Mouse (Mus musculus) CD8-positive naive resting alpha-beta T cell, adult 2 months (primary cell): Measurements from ENCODE around the gene Nfe2l1.
"Not testable (repeated sequence)": the region's sequence is repeated elsewhere in the genome, so short reads cannot be mapped to it uniquely, and the experiment has no call there.

Experiments used
- DNase-seq, 2 experiments: peaks; one replicate each; pipeline ENCODE4 v3.0.0; 2022; ENCODE audit warnings: low read depth in 2 of 2, low spot score in 2 of 2

Nfe2l1 gene

DNA sequence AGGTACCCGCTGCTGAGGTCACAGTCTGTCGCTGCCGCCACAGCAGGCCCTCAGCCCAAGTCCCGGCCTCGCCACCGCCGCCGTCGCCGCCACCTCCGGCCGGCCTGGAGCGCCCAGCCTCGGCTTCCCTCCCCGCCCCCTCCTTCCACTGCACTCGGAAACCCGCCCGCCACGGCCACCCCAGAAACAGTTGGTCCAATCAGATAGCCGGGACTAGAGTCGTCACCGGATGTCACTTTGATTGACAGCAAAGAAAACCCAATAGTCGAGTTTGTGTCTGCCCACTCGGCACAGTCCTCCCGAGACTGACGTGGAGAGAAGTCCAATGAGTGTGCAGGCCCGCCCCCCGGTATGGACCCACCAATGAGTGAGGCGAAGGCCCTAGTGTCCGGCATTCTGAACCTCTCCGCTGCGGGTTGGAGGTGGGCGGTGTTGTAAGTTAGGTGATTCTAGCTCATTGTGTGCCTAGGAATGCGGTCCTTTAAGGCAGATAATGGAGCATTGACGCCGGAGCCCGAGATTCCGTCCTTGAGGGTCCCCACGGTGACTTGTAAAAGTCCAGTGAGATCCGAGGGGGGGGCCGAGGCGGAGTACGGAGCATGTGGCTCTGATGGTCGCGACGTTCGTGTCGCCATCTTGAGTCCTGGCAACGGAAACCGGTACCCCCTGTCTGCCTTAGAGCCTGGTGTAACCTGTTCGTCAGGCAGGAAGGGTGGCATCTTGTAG is at the start of gene Nfe2l1:
TSS of gene Nfe2l1 (minus strand) at position 156 of the 726 bp plus-strand sequence.
- DNase-seq, result peak; percentile 95 to 97

DNA sequence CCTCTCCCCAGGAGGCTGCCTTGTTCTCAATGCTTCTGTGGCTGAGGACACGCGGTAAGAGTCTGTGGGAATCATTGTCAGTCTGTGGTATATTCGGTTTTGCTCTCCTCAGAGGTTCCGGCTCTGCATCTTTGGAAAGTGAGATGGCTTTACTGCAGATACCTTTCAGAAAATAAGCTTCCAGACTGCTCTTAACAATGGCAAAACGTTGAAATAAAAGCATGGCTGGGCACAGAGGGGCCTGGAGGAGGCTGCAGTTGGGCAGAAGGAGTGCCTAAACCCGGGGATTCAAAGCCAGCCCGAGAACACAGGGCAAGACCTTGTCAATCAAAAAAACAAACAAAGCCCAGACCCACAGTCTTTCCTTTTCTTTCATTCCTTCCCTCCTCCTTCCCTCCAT is 49.6 kb upstream of the Nfe2l1 start:
- no peak for DNase-seq

DNA sequence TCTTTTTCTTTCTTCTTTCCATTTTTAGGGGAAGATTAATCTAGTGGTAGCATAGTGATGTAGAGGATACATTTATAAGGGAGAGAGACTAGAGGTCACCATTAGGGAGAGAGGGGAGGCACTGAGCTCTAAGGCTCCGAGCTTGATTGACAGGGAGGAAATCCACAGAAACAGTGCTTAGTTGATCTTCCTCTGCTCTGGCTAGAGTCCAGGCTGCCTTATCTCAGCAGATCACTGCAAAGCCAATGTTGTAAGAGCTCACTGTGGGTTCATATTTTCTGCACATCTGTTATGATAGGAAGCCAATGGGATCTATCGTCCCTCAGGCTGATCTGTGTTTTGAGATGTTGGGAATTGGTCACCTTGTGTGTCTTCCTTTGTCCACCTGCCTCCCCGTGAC is 48.9 kb upstream of the Nfe2l1 start:
- DNase-seq, result no peak

DNA sequence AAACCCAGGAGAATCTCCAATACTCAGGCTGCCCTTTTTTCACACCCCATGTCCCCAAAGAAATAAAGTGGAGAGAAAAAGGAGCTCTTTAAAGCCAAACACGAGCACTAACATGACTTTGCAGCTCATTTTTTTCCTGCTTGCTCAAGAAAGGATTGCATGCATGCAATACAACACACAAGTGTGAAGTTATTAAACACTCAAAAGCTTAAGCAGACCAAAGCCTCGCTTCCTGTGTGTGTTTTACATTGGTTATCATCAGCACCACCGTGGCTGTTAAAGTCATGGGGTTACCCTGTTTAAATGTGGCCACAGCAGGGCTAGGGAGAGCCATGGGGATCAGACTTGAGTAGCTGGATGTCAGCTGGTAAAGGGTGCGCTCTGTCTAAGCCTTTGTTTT is 47.3 kb upstream of the Nfe2l1 start:
- DNase-seq, result no peak

DNA sequence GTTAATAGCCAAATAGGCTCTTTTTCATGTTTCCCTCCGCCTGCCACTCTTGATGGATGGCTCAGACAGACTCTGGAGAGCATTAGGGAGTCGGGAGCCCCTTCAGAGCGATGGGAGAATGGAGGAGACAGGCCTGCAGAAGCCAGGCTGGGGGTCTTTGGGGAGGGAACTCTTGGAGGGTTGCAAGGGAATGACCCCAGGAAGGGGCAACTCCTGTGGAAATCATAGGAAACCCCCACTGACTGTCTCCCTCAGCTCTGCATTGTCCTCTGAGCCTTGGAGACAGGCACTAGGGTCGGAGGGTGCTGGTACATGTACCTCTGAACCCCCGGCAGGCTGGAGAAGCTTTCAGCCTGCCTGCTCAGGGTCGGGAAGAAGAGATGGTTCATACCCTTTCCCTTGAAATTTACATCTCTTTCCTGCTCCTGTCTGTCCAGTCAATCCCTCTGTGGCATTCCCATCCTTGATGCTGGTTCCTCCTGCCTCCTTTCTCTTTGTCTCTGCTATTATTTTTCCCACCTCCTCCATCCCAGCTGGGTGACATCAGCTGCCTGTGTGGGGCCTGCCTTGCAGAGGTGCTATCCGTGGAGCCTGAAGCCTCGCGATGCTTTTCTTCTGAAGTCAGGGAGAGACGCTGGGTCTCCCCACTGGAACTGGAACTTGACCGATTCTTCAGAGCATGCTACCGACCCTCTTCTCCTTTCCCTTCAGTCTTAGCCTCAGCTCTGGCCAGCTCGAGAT is 46.7 kb upstream of the Nfe2l1 start:
- DNase-seq, result no peak

DNA sequence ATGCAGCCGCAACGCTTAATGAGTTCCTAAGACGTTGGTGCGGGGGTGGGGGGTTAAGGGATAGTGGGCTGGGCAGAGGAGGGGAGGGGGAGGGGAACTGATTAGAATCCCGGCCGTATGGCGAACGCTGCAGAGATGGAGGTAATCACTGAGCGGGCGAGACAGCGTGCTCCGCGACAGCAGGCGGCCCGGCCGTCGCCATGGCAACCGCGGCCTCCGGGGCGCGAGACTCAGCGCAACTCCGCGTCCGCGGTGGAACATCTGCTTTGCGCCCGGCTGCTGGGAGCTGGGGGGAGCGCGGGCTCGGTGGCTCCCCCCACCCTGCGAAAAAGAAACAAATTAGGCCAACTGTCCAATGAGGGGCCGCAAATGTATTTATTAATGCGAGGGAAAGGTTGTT is 46.0 kb upstream of the Nfe2l1 start:
- DNase-seq, result no peak

DNA sequence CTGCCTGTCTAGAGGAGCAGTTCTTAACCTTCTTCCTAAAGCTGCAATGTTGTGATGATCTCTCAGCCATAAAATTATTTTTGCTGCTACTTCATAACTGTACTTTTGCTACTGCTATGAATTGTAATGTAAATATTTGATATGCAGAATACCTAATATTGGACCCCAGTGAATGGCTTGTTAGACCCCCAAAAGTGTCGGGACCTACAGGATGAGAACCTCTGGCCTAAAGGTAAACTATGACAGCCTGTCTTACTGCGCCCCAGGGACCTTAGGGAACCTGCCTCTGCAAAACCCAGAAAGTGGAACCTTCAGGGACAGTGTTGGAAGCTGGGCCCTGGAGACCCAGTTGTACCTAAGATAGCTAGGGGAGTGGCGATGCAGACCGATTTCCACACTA is 45.5 kb upstream of the Nfe2l1 start:
- DNase-seq, result no peak

DNA sequence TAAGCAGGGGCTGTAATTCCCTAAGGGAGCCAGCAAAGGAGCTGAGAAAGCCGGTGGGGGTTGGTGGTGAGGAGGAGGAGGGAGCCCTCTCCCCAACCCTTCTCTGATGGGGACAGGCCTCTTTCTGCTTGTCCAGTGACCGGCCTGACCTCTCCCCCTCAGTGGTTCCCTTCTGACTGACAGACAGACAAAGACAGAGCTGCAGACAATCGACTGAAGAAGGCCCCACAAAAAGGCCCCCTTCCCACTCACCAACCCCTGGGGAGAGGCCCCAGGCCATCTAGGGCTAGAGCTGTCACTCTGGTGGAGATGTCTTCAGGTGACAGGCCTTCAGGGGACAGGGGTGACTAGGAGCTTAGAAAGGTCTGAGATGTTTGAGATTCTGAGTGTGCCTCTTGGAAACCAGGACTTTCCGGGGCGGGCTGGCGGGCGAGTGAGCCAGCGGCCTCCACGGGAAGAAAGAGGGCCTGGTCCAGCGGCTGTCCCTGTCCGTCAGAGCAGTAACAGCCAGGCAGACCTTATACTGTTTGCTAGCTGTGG is 43.9 kb upstream of the Nfe2l1 start:
- DNase-seq, result no peak

DNA sequence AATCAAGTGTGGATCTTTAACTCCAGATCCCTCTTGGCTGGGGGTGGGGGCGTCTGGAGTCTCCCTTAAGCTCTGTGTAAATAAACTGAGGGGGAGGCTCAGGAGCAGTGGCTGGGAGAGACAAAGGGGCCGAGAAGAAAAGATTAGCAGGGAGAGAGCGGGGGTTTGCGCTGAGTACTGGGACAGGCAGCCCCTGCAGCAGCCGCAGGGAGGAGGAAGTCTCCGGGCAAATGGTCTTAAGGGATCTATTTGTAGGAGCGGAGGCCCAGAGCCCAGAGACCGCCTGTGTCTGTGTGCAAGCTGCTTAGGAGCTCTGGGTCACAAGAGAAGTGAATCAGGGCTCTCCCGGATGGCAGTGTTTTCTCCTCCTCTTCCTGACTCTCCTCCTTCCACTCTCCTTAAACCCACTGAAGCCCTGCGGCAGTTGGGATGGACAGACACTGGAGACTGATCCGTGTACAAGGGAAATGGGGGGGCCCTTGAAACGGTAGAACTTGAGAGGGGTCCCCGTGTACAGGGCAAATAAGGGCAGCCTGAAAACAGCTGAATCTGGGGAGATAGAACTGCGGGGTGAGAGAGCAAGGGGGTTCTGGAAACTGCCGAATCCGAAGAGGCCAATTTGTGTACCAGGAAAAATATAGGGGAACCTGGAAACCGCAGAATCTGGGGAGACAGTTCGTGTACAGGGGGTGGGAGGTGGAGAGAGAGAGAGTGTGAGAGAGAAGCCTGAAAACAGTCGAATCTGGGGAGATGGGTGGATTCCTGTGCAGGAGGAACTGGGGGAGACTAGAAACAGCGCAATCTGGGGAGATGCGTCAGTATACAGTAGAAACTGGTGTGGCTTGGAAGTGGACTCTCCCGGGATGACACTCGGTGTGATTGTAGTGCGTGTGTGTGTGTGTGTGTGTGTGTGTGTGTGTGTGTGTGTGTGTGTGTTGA is 42.9 kb upstream of the Nfe2l1 start:
- no peak for DNase-seq

DNA sequence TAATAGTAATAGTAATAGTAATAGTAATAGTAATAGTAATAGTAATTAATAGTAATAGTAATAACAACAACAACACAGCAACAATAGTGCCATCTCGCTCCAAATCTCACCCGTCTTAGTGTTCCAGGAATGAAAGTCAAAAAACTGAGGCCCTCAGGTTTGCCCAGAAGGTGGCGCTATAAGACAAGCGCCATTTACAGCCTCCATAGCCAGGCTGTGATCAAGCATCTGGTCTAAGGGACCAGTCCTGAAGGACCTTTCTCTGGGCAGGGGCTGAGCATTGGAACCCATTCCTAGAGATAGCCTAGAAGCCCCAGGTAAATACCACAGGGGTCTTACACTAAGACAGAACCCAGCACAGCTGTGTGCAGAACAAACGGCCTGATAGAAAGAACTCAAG is 37.4 kb upstream of the Nfe2l1 start:
- peak; percentile 53 to 65 for DNase-seq

DNA sequence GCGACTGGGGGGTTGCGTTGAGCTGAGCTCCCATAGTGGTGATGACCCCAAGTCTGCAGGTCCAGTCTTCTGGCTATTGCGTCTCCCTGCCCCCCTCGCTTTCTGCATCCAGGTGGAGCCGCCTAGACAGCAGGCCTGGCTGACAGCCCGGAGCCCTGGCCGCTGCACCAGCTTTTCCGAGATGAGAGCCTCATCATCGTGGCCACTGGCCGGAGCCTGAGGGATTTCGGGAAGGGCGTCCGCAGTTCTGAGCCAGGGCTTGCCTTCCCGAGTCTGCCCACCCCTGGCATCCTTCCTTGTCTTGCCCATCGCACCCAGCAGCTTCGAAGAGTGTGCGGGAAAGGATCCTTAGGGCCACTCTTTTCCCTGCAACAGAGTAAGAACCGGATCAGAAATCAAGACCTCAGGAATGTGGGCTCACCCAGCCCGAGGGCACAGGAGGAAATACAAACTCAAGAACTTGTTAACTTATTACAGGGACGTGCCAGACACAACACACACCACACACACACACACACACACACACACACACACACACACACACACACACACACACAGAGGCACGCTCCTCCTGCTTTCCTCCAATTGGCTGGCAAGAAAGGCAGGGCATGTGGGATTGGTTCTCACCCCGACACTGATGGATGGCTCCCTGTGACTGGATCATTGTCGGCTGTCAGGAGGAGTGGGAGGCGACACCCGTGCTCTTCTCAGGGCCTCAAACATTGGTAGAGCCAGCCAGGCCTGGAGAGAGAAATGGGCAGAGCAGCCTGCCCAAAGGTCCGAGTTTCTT is 33.6 kb upstream of the Nfe2l1 start:
- no peak for DNase-seq

DNA sequence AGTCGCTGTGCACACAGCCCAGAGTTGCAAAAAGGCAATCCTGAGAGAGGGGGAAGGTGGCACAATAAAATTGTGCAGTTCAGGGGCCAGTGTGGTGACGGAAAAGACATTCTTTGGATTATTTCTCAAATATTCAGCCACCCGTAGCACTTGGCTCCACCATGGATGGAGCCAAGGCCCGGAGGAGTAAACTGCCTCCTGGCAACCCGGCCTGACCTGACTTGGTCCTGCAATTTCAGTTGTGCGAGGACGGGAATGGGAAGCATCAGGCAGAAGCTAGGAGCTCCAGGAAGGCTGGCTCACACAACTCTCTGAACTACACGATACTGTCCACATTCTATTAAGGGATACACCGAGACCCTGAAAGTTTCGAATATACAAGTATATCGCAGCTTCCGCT is 32.8 kb upstream of the Nfe2l1 start:
- no peak for DNase-seq

DNA sequence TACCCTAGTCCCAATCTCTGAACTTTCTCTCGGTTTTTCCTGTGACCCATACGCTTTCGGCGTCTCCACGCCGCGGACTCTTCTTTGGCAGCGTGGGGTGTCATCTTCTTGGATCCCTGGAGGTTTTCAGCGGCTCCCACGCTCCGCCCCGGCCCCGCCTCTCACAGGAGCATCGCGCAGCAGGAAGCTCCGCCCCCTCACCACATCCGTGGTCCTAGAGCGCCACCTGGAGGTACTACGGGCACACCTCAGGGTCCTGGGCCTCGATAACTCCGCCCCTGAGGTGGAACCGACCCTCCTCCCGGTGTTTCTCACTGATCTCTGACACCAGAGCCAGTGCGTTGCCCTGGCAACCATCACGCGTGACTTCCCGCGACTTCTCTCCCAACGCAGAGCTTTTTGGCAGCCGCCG is 32.1 kb upstream of the Nfe2l1 start:
- peak; percentile 96 to 97 for DNase-seq

DNA sequence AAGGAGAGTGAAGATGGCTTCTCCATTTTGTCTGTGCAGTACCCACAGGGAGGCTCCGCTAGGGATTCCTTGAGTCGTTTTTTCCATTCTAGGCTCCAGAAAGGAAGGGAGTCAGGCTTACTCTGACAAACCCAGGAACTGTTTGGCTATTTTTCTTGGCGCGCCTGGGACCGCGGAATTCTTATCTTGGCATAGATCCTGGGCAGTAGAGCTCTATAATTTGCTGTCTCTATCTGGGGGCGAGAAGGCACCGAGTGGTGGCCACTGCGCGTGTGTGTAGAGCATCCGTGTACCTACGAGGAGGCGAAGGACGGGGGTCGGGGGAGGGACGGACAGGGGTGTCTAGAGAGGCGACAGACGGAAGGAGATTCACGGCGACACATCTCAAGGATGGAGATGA is 31.7 kb upstream of the Nfe2l1 start:
- DNase-seq, result no peak

DNA sequence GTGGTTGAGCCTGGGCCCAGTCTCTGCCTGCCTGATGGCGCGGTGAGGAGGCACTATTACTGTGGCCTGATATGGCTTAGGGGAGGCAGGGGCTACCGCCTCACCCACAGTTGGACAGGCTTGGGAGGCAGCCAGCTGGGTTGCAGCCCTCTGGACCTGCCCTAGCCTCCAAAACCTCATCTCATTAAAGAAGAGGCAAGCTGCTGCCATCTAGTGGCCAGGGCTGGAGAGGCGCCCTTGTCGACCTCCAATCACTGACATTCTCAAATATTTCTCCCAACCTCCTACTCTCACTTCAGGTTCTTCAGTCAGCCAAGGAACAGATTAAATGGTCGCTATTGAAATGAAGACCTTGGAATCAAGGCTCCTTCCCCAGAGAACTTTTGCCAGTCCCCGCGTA is 30.8 kb upstream of the Nfe2l1 start:
- peak; percentile 63 to 71 for DNase-seq

DNA sequence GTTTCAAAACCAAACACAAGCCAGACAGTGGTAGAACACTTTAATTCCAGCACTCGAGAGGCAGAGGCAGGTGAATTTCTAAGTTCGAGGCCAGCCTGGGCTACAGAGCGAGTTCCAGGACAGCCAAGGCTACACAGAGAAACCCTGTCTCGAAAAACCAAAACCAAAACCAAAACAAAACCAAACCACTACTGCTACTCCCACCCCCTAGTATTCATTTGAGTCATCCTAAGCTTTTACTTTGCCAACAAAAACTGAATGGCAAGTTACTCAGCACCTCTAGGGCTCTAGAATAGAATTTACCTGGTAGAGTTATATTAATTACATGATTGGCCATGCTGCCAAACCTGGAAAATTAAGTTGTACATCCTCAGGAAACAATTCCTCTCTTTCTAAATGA is 29.9 kb upstream of the Nfe2l1 start:
- DNase-seq, result no peak

DNA sequence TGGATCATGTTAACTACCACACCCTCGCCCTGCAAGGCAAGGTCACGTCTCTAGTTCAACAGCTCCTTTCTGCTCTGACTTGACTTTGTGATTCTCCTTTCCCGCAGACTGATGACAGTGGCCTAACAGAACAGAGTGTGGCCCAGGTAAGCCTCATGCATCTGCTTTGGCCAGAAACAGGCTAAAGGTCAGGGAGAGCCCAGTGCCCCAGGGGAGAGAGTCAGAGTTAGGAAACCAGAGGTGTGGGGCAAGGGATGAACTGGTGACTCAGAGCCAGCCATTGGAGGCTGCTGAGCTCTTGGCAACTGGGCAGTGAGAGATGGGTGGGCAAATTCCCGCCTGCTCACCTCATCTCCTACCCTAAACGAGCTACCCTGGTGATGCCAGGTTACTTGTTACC is 27.7 kb upstream of the Nfe2l1 start:
- no peak for DNase-seq

DNA sequence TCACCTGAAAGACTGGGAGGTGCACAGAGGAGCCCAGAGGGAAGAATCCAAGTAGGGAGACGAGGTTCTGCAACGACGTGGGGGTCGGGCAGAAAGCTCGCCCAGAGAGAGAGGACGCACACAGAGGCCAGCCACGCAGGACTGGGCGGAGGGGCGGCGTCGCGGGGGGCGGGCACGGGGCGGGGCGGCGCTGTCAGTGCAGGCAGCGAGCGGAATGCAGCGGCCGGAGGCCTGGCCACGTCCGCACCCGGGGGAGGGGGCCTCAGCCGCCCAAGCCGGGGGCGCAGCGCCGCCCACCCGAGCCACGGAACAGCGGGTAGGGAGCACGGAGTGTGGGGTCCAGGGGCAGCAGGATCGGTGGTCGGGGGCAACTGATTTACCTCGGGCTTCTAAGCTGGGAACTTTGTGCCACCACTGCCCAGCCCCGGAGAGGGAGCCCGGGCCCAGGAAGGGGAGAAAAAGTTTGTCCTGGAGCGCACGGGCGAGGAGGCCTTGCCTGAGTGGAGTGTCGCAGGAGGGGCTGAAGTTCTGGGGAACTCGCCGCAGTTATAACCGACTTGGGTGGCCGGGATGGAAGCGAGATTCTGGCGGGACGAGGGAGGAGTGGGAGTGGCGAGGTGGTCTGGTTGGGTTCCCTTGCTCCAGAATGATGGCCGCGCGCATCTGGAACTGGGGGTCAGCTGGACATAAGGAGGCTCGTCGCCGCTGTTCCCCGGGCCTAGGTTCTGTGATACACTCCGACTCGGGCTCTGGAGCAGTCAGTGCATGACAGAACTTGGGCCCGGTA is 20.1 kb upstream of the Nfe2l1 start, which contains the start of gene Copz2:
TSS of gene Copz2 (plus strand) at position 190 of the 787 bp plus-strand sequence.
- no peak for DNase-seq

DNA sequence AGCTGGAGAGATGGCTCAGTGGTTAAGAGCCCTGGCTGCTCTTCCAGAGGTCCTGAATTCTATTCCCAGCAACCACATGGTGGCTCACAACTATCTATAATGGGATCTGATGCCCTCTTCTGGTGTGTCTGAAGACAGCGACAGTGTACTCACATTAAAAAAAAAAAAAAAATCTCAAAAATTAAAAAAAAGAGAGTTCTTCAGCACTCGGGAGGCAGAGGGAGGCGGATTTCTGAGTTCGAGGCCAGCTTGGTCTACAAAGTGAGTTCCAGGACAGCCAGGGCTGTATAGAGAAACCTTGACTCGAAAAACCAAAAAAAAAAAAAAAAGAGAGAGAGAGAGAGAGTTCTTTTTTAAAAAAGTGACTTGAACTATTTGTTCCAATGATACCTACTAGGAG is 19.4 kb upstream of the Nfe2l1 start:
- not testable (repeated sequence) for DNase-seq

DNA sequence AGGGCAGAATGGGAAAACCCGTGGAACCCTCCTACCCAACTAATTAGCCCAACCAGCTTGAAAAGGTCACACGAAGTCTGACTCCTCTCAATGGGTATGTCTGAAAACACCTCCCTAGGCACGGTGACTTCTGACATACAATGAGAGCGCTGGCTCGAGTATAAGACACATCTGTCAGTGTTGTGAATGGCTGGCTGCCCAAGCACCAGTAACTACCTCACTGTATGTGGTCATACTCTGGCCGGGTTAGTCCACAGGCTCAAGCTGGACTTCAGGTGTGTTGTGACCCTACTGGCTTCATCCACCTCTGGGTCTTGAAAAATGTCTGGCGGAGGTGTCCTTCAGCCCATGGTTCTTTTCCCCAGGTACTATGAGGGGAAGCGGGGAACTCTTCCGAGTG is 18.9 kb upstream of the Nfe2l1 start:
- DNase-seq, result no peak
